Mouse (Mus musculus) C2C12 (cell line): Measurements from ENCODE around the gene Jak3. TPM values are rescaled to one million over a fixed set of nuclear protein-coding genes. Genes with fewer than 3 reads are reported as not detected.

Experiments
- H3K27me3 ChIP-seq: one replicate; pipeline ENCODE4 v1.6.1; 2011; ENCODE audit not compliant: control insufficient read depth, insufficient read depth, insufficient read length
- H3K36me3 ChIP-seq: one replicate; pipeline ENCODE4 v1.6.1; 2011; ENCODE audit not compliant: control insufficient read depth, insufficient read depth
- H3K4me3 ChIP-seq: one replicate; pipeline ENCODE4 v1.5.1; 2011; ENCODE audit warnings: mild to moderate bottlenecking, control low read depth; ENCODE audit not compliant: poor library complexity, insufficient read depth, severe bottlenecking
- H3K79me2 ChIP-seq: one replicate; pipeline ENCODE4 v1.6.1; 2011; ENCODE audit not compliant: control insufficient read depth, insufficient read depth
- H3K79me3 ChIP-seq: one replicate; pipeline ENCODE4 v1.6.1; 2011; ENCODE audit warnings: low read depth, control low read depth
- H3ac ChIP-seq: one replicate; pipeline ENCODE3; 2011; ENCODE audit warnings: low read depth; ENCODE audit not compliant: control insufficient read depth, insufficient read length
- CEBPB ChIP-seq: IDR thresholded peaks from one replicate; pipeline ENCODE4 v1.6.1; 2011; ENCODE audit warnings: low read depth, mild to moderate bottlenecking, control low read depth, moderate library complexity
- CTCF ChIP-seq: IDR thresholded peaks from one replicate; pipeline ENCODE4 v1.5.1; 2011; ENCODE audit not compliant: control insufficient read depth, insufficient read depth, insufficient read length
- FOSL1 ChIP-seq: IDR thresholded peaks from one replicate; pipeline ENCODE4 v1.8.0; 2011; ENCODE audit warnings: mild to moderate bottlenecking, low read length; ENCODE audit not compliant: poor library complexity, insufficient read depth, severe bottlenecking
- MAX ChIP-seq: IDR thresholded peaks from one replicate; pipeline ENCODE4 v1.6.1; 2011; ENCODE audit warnings: mild to moderate bottlenecking, control low read depth
- MYOD1 ChIP-seq: IDR thresholded peaks from one replicate; pipeline ENCODE4 v1.6.1; 2011; ENCODE audit warnings: low read depth; ENCODE audit not compliant: control insufficient read depth, insufficient read length
- MYOG ChIP-seq: IDR thresholded peaks from one replicate; pipeline ENCODE4 v1.6.1; 2011; ENCODE audit not compliant: control insufficient read depth, insufficient read length; ENCODE audit errors: extremely low read depth
- USF1 ChIP-seq: IDR thresholded peaks from one replicate; pipeline ENCODE4 v1.6.1; 2011; ENCODE audit warnings: low read depth, mild to moderate bottlenecking, control low read depth, moderate library complexity
- polyA plus RNA-seq: library from polyadenylated mRNA; unstranded; fragments of >200 nt; fragmentation: generic; extraction: Trizol; gene quantifications from one replicate; pipeline ENCODE4 v1.2.1, GENCODE M21; 2012; ENCODE audit warnings: missing spikeins

Gene Jak3
- polyA plus RNA-seq, 1 experiment: 1.2 TPM

- no peaks in the 10 kb centered on the region for H3K79me2 ChIP-seq
- TF ChIP-seq USF1 (no peak), MYOD1 (no peak), MAX (no peak), FOSL1 (no peak), CEBPB (no peak), CTCF (no peak), MYOG (no peak)
- no peaks in the 10 kb centered on the region for H3K36me3 ChIP-seq
- H3K4me3 ChIP-seq: no peak overlapping the region
- H3K27me3 ChIP-seq: peaks cover 11% of the 10 kb centered on the region
- no peaks in the 10 kb centered on the region for H3K79me3 ChIP-seq
- no peak overlapping the region for H3ac ChIP-seq
Observed at GRCm38 (mm10) chr8:71658515-71659049, 17.5 kb upstream of the Jak3 start.

GRCm38 (mm10) chr8:71659751-71660150, 16.3 kb upstream of the Jak3 start:
- no peaks in the 10 kb centered on the region for H3K79me3 ChIP-seq
- H3K36me3 ChIP-seq: no peaks in the 10 kb centered on the region
- H3ac ChIP-seq: no peak overlapping the region
- no peak overlapping the region for H3K4me3 ChIP-seq
- TF ChIP-seq USF1 (no peak), MAX (no peak), MYOG (no peak), CEBPB (no peak), FOSL1 (no peak), MYOD1 (no peak), CTCF (no peak)
- peaks cover 5% of the 10 kb centered on the region for H3K27me3 ChIP-seq
- H3K79me2 ChIP-seq: no peaks in the 10 kb centered on the region

- TF ChIP-seq CTCF: peak; percentile 78
- no peak for TF ChIP-seq MYOD1
- Histone ChIP-seq H3K36me3 (no peaks in the 10 kb centered on the region), H3K4me3 (no peak overlapping the region), H3ac (no peak overlapping the region), H3K79me3 (no peaks in the 10 kb centered on the region), H3K27me3 (peaks cover 3% of the 10 kb centered on the region), H3K79me2 (no peaks in the 10 kb centered on the region)
Observed at GRCm38 (mm10) chr8:71660325-71661120, 15.6 kb upstream of the Jak3 start.

GRCm38 (mm10) chr8:71665331-71666130, 10.6 kb upstream of the Jak3 start:
- Histone ChIP-seq H3K36me3 (no peaks in the 10 kb centered on the region), H3K79me3 (no peaks in the 10 kb centered on the region), H3K27me3 (no peaks in the 10 kb centered on the region), H3ac (no peak overlapping the region), H3K4me3 (peak overlapping the region; percentile 6), H3K79me2 (no peaks in the 10 kb centered on the region)
- TF ChIP-seq CTCF (no peak), MYOG (no peak), MYOD1 (no peak), USF1 (no peak), CEBPB (no peak), FOSL1 (no peak), MAX (no peak)

- no peaks in the 10 kb centered on the region for H3K79me3 ChIP-seq
- H3ac ChIP-seq: no peak overlapping the region
- H3K4me3 ChIP-seq: no peak overlapping the region
- TF ChIP-seq MYOD1 (no peak), MYOG (no peak), CTCF (no peak), FOSL1 (no peak), CEBPB (no peak), MAX (no peak), USF1 (no peak)
- no peaks in the 10 kb centered on the region for H3K36me3 ChIP-seq
- no peaks in the 10 kb centered on the region for H3K79me2 ChIP-seq
- H3K27me3 ChIP-seq: no peaks in the 10 kb centered on the region
Observed at GRCm38 (mm10) chr8:71666855-71667254, 9.2 kb upstream of the Jak3 start.
